Mouse (Mus musculus) mesoderm, embryonic 11.5 days (tissue): ENCODE measurements around the gene Fgfrl1.
"Not testable (repeated sequence)": the region's sequence is repeated elsewhere in the genome, so short reads cannot be mapped to it uniquely, and the experiment has no call there.

ENCODE experiments used
- DNase-seq: peaks from one replicate; pipeline ENCODE4 v3.0.0-alpha.2; 2012; ENCODE audit warnings: low read depth, low spot score

Fgfrl1 gene

DNA sequence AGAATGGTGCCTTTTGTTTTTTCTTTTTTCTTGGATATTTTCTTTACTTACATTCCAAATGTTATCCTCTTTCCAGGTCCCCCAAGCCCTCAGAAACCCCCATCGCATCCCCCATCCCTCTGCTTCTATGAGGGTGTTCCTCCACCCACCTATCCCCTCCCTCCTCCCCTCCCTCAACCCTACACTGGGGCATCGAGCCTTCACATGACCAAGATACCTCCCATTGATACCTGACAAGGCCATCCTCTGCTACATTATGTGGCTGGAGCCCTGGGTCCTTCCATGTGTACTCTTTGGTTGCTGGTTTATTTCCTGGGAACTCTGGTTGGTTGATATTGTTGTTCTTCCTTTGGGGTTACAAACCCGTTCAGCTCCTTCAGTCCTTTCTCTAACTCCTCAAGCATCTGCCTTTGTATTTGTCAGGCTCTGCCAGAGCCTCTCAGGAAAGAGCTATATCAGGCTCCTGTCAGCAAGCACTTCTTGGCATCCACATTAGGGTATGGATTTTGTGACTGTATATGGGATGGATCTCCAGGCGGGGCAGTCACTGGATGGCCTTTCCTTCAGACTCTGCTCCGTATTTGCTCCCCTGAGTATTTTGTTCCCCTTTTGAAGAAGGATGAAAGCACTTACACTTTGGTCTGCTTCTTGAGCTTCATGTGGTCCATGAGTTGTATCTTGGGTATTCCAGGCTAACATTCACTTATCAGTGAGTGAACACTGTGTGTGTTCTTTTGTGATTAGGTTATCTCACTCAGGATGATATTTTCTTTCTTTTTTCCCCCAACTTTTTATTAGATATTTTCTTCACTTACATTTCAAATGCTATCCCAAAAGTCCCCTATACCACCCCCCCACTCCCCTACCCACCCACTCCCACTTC is 58.4 kb downstream of the Fgfrl1 start:
- DNase-seq, result no peak

DNA sequence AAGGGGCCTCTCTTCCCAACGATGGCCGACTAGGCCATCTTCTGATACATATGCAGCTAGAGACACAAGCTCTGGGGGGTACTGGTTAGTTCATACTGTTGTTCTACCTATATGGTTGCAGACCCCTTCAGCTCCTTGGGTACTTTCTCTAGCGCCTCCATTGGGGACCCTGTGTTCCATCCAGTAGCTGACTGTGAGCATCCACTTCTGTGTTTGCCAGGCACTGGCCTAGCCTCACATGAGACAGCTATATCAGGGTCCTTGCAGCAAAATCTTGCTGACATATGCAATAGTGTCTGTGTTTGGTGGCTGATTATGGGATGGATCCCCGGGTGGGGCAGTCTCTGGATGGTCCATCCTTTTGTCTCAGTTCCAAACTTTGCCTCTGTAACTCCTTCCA is 59.1 kb downstream of the Fgfrl1 start:
- not testable (repeated sequence) for DNase-seq
